ENCODE assay signal across 19 mouse cellular contexts in the genomic region with DNA sequence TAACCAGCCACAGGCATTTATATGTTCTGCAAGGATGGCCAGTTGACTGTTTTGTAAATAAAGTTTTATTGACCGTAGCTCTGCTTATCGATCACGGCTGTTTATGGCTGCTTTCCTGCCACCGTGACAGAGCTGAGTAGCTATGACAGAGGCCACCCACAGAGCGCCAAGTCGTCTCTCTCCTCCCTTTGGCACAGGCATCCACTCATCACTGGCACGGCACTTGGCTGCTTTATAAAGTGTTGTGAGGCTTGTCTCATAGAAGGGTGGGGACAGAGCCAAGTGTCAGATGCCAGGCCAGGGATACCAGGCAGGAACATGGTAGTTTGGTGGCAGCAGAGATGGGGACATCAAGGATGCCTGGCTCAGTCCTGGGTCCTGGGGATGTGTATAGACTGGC. TPM values are rescaled to one million over a fixed set of nuclear protein-coding genes. Genes with fewer than 3 reads are reported as not detected.
DNase-seq lines count a peak whose midpoint lies in the region; ATAC-seq and TF ChIP-seq lines count a peak whose summit lies in the region.
"Had no signal": no experiment of that assay in that cellular context is flagged by ENCODE, and none has a peak within 500 bp of the region (broad histone marks: within the 10 kb centered on the region; RNA-seq: fewer than 3 reads in every experiment).

No protein-coding gene starts in this region.

- no peak for TF ChIP-seq EP300 in lung, postnatal 0 days (IDR thresholded peaks at IDR 0.05)

- no peaks in the 10 kb centered on the region for H3K9me3 ChIP-seq in hindbrain, postnatal 0 days (ENCODE audit: low read length)
- no peaks in the 10 kb centered on the region for H3K9me3 ChIP-seq in hindbrain, embryonic 14.5 days (ENCODE audit: control insufficient read depth, low read length)
- no peaks in the 10 kb centered on the region for H3K9me3 ChIP-seq in midbrain, postnatal 0 days (ENCODE audit: low read length)
- H3K9me3 ChIP-seq in midbrain, embryonic 16.5 days (replicated peaks; ENCODE audit: control insufficient read depth, low read length, poor library complexity, severe bottlenecking): no peaks in the 10 kb centered on the region
- H3K9me3 ChIP-seq in neural tube, embryonic 14.5 days (ENCODE audit: control insufficient read depth, low read length): no peaks in the 10 kb centered on the region
- H3K9me3 ChIP-seq in lung, postnatal 0 days (ENCODE audit: low read length): no peaks in the 10 kb centered on the region
- H3K9me3 ChIP-seq: embryonic facial prominence, embryonic 13.5 days; midbrain, embryonic 13.5 days had no signal

- 39% methylated on average over 7 of the region's 7 CpGs for WGBS in hindbrain, postnatal 0 days
- WGBS in hindbrain, embryonic 14.5 days: 63% methylated on average over 7 of the region's 7 CpGs
- 68% methylated on average over 7 of the region's 7 CpGs for WGBS in midbrain, postnatal 0 days
- 78% methylated on average over 7 of the region's 7 CpGs for WGBS in midbrain, embryonic 16.5 days
- 36% methylated on average over 7 of the region's 7 CpGs for WGBS in neural tube, embryonic 14.5 days
- 65% methylated on average over 7 of the region's 7 CpGs for WGBS in lung, postnatal 0 days

- TF ChIP-seq CTCF in hindbrain, postnatal 0 days (IDR thresholded peaks at IDR 0.05; ENCODE audit: low read depth): no peak
- TF ChIP-seq CTCF in midbrain, postnatal 0 days (IDR thresholded peaks at IDR 0.05): no peak
- no peak for TF ChIP-seq CTCF in lung, postnatal 0 days (IDR thresholded peaks at IDR 0.05)

- peak; percentile 26; the same call in 1 of the 2 replicates for ATAC-seq in cerebellum, adult (ENCODE audit: insufficient number of reproducible peaks, low FRiP score, low TSS enrichment)
- peak; percentile 35 for ATAC-seq in hindbrain, postnatal 0 days
- ATAC-seq in hindbrain, embryonic 14.5 days (ENCODE audit: low FRiP score): no peak
- no peak for ATAC-seq in midbrain, postnatal 0 days (ENCODE audit: low FRiP score)
- no peak for ATAC-seq in midbrain, embryonic 16.5 days
- ATAC-seq in neural tube, embryonic 14.5 days (ENCODE audit: low read depth): peak; percentile 52; the same call in 1 of the 2 replicates
- ATAC-seq in lung, postnatal 0 days: no peak
- ATAC-seq: liver, postnatal 0 days; midbrain, embryonic 13.5 days had no signal

- H3K4me1 ChIP-seq in hindbrain, postnatal 0 days (ENCODE audit: insufficient read depth, low read length): no peaks in the 10 kb centered on the region
- H3K4me1 ChIP-seq in hindbrain, embryonic 14.5 days (replicated peaks; ENCODE audit: control insufficient read depth, insufficient read depth, low read length): no peaks in the 10 kb centered on the region
- H3K4me1 ChIP-seq in midbrain, postnatal 0 days (ENCODE audit: insufficient read depth, low read length): no peaks in the 10 kb centered on the region
- H3K4me1 ChIP-seq in midbrain, embryonic 16.5 days (ENCODE audit: control insufficient read depth, insufficient read depth, low read length): no peaks in the 10 kb centered on the region
- no peaks in the 10 kb centered on the region for H3K4me1 ChIP-seq in neural tube, embryonic 14.5 days (ENCODE audit: control insufficient read depth, insufficient read depth, low read length)
- no peaks in the 10 kb centered on the region for H3K4me1 ChIP-seq in lung, postnatal 0 days (ENCODE audit: insufficient read depth, low read depth, low read length)

- H3K9ac ChIP-seq in hindbrain, postnatal 0 days (replicated peaks; ENCODE audit: low read length): no peak overlapping the region
- H3K9ac ChIP-seq in hindbrain, embryonic 14.5 days: no peak overlapping the region
- H3K9ac ChIP-seq in midbrain, postnatal 0 days (replicated peaks; ENCODE audit: low read length, poor library complexity, severe bottlenecking): no peak overlapping the region
- H3K9ac ChIP-seq in midbrain, embryonic 16.5 days (ENCODE audit: low read depth, low read length): no peak overlapping the region
- H3K9ac ChIP-seq in neural tube, embryonic 14.5 days (replicated peaks; ENCODE audit: low read depth, low read length): no peak overlapping the region
- no peak overlapping the region for H3K9ac ChIP-seq in lung, postnatal 0 days (replicated peaks; ENCODE audit: low read depth)
- H3K9ac ChIP-seq: embryonic facial prominence, embryonic 13.5 days; liver, postnatal 0 days; midbrain, embryonic 13.5 days had no signal

- no peak overlapping the region for H3K4me2 ChIP-seq in hindbrain, postnatal 0 days (ENCODE audit: low read depth, low read length)
- no peak overlapping the region for H3K4me2 ChIP-seq in hindbrain, embryonic 14.5 days (replicated peaks)
- no peak overlapping the region for H3K4me2 ChIP-seq in midbrain, postnatal 0 days (ENCODE audit: low read depth, low read length, poor library complexity, severe bottlenecking)
- no peak overlapping the region for H3K4me2 ChIP-seq in midbrain, embryonic 16.5 days (ENCODE audit: low read length)
- no peak overlapping the region for H3K4me2 ChIP-seq in neural tube, embryonic 14.5 days (ENCODE audit: low read depth, low read length)
- H3K4me2 ChIP-seq in lung, postnatal 0 days (replicated peaks; ENCODE audit: low read depth, low read length): no peak overlapping the region
- H3K4me2 ChIP-seq: embryonic facial prominence, embryonic 13.5 days; midbrain, embryonic 13.5 days had no signal

- no peak overlapping the region for H3K27ac ChIP-seq in hindbrain, postnatal 0 days
- no peak overlapping the region for H3K27ac ChIP-seq in hindbrain, embryonic 14.5 days
- no peak overlapping the region for H3K27ac ChIP-seq in midbrain, postnatal 0 days (ENCODE audit: low read depth, low read length)
- H3K27ac ChIP-seq in midbrain, embryonic 16.5 days (ENCODE audit: low read length): no peak overlapping the region
- no peak overlapping the region for H3K27ac ChIP-seq in neural tube, embryonic 14.5 days (ENCODE audit: low read depth, low read length)
- no peak overlapping the region for H3K27ac ChIP-seq in lung, postnatal 0 days (ENCODE audit: low read length)
- H3K27ac ChIP-seq: embryonic facial prominence, embryonic 13.5 days; macrophage; midbrain, embryonic 13.5 days had no signal

- peaks cover 6% of the 10 kb centered on the region; the same call in 1 of the 2 replicates for H3K27me3 ChIP-seq in hindbrain, postnatal 0 days (ENCODE audit: insufficient read depth, low read length)
- H3K27me3 ChIP-seq in hindbrain, embryonic 14.5 days (ENCODE audit: control insufficient read depth, insufficient read depth, low read length): no peaks in the 10 kb centered on the region
- H3K27me3 ChIP-seq in midbrain, postnatal 0 days (ENCODE audit: insufficient read depth, low read length): no peaks in the 10 kb centered on the region
- H3K27me3 ChIP-seq in midbrain, embryonic 16.5 days (ENCODE audit: control insufficient read depth, insufficient read depth, low read depth, low read length): no peaks in the 10 kb centered on the region
- H3K27me3 ChIP-seq in neural tube, embryonic 14.5 days (ENCODE audit: control insufficient read depth, insufficient read depth, low read length): no peaks in the 10 kb centered on the region
- no peaks in the 10 kb centered on the region for H3K27me3 ChIP-seq in lung, postnatal 0 days (replicated peaks; ENCODE audit: insufficient read depth, low read length)
- H3K27me3 ChIP-seq: embryonic facial prominence, embryonic 13.5 days; midbrain, embryonic 13.5 days had no signal

- no peak overlapping the region for H3K4me3 ChIP-seq in hindbrain, postnatal 0 days (ENCODE audit: low read length)
- H3K4me3 ChIP-seq in hindbrain, embryonic 14.5 days (replicated peaks; ENCODE audit: low read length): no peak overlapping the region
- no peak overlapping the region for H3K4me3 ChIP-seq in midbrain, postnatal 0 days (ENCODE audit: low read depth, low read length)
- H3K4me3 ChIP-seq in midbrain, embryonic 16.5 days (ENCODE audit: low read depth, low read length): no peak overlapping the region
- no peak overlapping the region for H3K4me3 ChIP-seq in neural tube, embryonic 14.5 days (ENCODE audit: low read depth, low read length)
- no peak overlapping the region for H3K4me3 ChIP-seq in lung, postnatal 0 days (ENCODE audit: low read depth, low read length)
- H3K4me3 ChIP-seq: embryonic facial prominence, embryonic 13.5 days; midbrain, embryonic 13.5 days had no signal

- no peaks in the 10 kb centered on the region for H3K36me3 ChIP-seq in hindbrain, postnatal 0 days (ENCODE audit: insufficient read depth, low read length)
- no peaks in the 10 kb centered on the region for H3K36me3 ChIP-seq in hindbrain, embryonic 14.5 days (replicated peaks; ENCODE audit: control insufficient read depth, insufficient read depth)
- H3K36me3 ChIP-seq in midbrain, postnatal 0 days (ENCODE audit: insufficient read depth, low read length): no peaks in the 10 kb centered on the region
- H3K36me3 ChIP-seq in midbrain, embryonic 16.5 days (ENCODE audit: control insufficient read depth, insufficient read depth, low read length): no peaks in the 10 kb centered on the region
- no peaks in the 10 kb centered on the region for H3K36me3 ChIP-seq in neural tube, embryonic 14.5 days (ENCODE audit: control insufficient read depth, insufficient read depth, low read length)
- H3K36me3 ChIP-seq in lung, postnatal 0 days (ENCODE audit: insufficient read depth, low read length): no peaks in the 10 kb centered on the region
- H3K36me3 ChIP-seq: midbrain, embryonic 13.5 days had no signal

- no peak for DNase-seq in cerebellum, adult 11 months
- peak; percentile 68 for DNase-seq in hindbrain, postnatal 0 days (ENCODE audit: low spot score)
- DNase-seq in hindbrain, embryonic 14.5 days (ENCODE audit: low spot score): no peak
- DNase-seq in midbrain, postnatal 0 days (ENCODE audit: low spot score): peak; percentile 69
- DNase-seq in lung, postnatal 0 days (ENCODE audit: low spot score): no peak
- DNase-seq: adrenal gland, postnatal 10 days; kidney, postnatal 25 days; layer of hippocampus, adult 9-11 months; liver, postnatal 0 days; spleen, adult 18-20 months; thymus, adult 18-20 months had no signal

RNA-seq across cellular contexts. Expression of gene Col27a1, which starts 43.5 kb away (rescaled TPM):
- total RNA-seq in hindbrain, postnatal 0 days (2014; rRNA removed): 5.8 and 9.5 TPM in 2 replicates
- polyA plus RNA-seq in hindbrain, postnatal 0 days (2015; fragmentation: Nextera tagmentation; extraction: Ambion mirVana): 1.4 and 1.9 TPM in 2 replicates
- polyA plus RNA-seq in hindbrain, embryonic 14.5 days (2014; fragmentation: Nextera tagmentation; extraction: Ambion mirVana): 2.0 and 2.6 TPM in 2 replicates
- total RNA-seq in midbrain, postnatal 0 days (2014; rRNA removed): 3.9 and 4.8 TPM in 2 replicates
- 0.85 and 0.88 TPM in 2 replicates for polyA plus RNA-seq in midbrain, postnatal 0 days (2015; fragmentation: Nextera tagmentation; extraction: Ambion mirVana)
- 1.6 TPM in 2 replicates for polyA plus RNA-seq in midbrain, embryonic 16.5 days (2015; fragmentation: Nextera tagmentation; extraction: Ambion mirVana)
- polyA plus RNA-seq in neural tube, embryonic 14.5 days (2014; fragmentation: Nextera tagmentation; extraction: Ambion mirVana): 1.2 and 3.1 TPM in 2 replicates
- 7.2 and 9.1 TPM in 2 replicates for polyA plus RNA-seq in lung, postnatal 0 days (2015; fragmentation: Nextera tagmentation; extraction: Ambion mirVana)
- total RNA-seq: hematopoietic stem cell, adult 5-6 weeks; MEL had no signal

Comparison
In these comparisons a context has a peak if more than half of its experiments do, and no peak if none do; other contexts are left out.
1. ATAC-seq: peak in cerebellum, adult (single experiment), hindbrain, postnatal 0 days (single experiment) and neural tube, embryonic 14.5 days (single experiment); none in hindbrain, embryonic 14.5 days (single experiment), midbrain, postnatal 0 days (single experiment), midbrain, embryonic 16.5 days (single experiment) and lung, postnatal 0 days (single experiment).
2. DNase-seq: peak in hindbrain, postnatal 0 days (single experiment) and midbrain, postnatal 0 days (single experiment); none in cerebellum, adult 11 months (single experiment), hindbrain, embryonic 14.5 days (single experiment) and lung, postnatal 0 days (single experiment).